Mouse (Mus musculus) common myeloid progenitor, adult 5-6 weeks (primary cell): ENCODE measurements at regions not wholly inside any gene's neighbourhood (a gene's known extent, or its start where the extent isn't known, plus 50 kb on each side); places are given as distances from the start of the nearest gene placed in this dataset.

Source experiments
- ATAC-seq: replicated peaks from 2 replicates; pipeline ENCODE4 v1.8.0; 2016; ENCODE audit warnings: low read depth, mild to moderate bottlenecking, moderate TSS enrichment, inconsistent platforms; ENCODE audit not compliant: poor library complexity, severe bottlenecking

DNA sequence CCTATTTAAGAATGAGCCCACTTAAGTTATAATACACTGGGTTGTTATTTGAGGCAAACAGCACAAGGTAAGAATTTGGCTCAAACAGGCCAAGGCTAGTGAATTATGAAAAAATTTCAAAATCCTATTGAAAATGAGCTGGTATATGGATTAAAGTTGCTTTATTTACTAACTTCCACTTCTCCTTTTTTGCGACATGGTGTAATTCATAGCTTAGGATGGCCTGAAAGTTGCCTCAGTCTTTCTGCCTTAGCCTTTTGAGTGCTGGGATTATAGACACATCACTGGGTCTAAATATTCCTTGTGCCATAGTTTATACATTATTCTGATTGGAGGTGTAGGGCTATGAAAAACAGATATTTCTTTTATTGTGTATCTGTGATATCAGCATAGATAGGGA lies 81.9 kb downstream of the Edem1 start:
- ATAC-seq, result 0 out of 2 replicates have a peak, but pooled peaks have one; percentile 39

- no peak for ATAC-seq
These were observed 84.1 kb downstream of the Edem1 start for GRCm38 (mm10) chr6:108912539-108912938.

DNA sequence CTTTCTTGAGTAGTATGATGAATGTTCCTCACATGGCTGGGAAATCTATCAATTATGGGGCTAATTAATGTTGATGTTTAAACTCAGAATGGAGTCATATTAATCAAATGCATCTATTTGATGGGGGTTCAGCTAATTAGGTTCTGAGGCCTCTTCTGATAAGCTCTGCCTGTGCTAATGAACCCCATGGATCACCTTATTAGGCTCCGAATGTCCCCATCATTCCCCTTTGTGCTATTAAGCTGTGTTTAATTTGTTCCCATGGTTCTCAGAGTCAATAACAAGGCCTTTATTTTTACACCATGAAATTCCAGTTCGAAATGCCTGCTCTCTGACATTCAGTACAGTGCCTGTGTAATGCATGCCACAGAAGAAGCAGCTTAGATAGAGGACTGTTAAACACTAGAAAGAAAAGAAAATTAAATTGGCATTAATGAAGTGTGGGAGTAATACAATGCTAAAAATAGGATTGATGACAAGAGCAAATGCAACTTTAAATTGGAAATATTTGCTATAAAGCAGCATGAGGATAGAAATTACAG lies 91.0 kb downstream of the Edem1 start:
- ATAC-seq, result no peak

GRCm38 (mm10) chr6:108921181-108921580 lies 92.7 kb downstream of the Edem1 start:
- ATAC-seq, result no peak

DNA sequence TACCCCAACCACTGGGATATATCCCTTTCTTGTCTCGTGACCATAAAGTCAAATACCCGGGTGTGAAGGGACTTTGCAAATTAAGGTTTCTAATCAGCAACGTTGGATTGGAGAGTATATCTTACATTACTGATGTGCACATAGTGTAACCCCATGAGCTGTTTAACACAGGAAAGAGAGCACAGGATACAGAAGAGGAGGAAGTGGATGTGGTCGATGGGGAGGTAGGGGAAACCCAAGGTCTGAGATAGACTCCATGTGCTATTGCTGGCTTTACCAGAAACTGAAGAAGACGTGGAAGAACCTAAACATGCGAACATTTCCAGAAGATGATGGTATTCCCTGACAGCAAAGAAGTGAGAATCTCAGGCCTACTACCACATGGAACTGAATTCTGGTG lies 94.1 kb downstream of the Edem1 start:
- peak; percentile 97 for ATAC-seq

DNA sequence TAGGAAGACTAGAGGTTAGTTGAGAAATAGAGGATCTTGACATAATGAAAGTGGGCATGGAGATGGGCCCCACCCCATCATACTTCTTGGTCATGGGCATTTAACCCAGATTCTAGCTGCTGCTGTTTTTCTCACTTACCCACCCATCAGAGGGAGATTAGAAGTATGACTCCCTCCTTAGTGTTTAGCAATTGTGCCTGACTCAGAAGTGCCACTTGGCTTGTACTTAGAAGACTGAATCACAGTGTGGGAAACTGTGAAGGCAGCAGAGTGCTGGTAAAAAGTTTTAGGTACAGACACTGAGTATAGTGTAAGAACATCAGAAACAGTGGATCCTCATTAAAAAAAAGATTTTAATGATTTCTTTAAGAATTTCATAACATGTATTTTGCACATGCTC lies 100.5 kb downstream of the Edem1 start:
- no peak for ATAC-seq

GRCm38 (mm10) chr6:108938646-108939045 lies 110.2 kb downstream of the Edem1 start:
- ATAC-seq, result no peak

- no peak for ATAC-seq
These were observed 113.8 kb downstream of the Edem1 start for GRCm38 (mm10) chr6:108942288-108942687.

DNA sequence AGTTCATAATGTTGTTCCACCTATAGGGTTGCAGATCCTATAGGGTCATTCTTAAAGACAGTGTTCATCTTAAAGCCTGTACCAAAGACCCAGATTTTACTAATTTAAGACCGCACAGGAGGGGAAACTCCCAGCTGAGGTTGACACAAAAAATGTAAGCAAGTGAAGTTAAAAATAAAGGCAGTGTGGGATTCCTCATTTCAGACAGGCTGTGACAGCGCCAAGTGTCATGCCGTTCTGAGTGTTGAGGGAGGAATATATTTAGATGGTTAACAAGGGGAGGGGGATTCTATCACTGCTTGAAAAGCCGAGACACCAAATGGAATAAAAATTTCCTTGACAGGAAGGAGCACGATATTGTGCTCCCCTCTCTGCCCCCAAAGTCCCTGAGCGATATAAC lies 123.9 kb downstream of the Edem1 start:
- no peak for ATAC-seq

DNA sequence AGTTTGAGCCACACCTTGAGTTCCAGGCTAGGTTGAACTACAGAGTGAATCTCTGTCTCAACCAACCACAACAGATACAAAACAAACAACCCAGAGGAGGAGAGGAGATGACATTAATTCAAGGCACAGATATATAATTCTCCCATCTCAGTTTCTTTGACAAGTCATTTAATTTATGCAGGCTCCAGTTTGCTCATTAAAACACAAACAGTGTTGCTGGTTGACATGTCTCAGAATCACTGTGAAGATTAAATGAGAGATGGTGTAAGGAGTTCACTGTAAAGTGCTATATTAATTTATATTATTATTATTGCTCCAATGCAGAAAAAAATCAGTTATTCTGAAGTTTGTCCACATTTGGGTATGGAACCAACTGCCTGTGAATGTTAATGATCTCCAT lies 134.4 kb downstream of the Edem1 start:
- ATAC-seq, result no peak

GRCm38 (mm10) chr6:108963295-108963694 lies 134.9 kb downstream of the Edem1 start:
- peak; percentile 65; the same call in 1 of the 2 replicates for ATAC-seq

GRCm38 (mm10) chr6:108969477-108970176 lies 141.2 kb downstream of the Edem1 start:
- ATAC-seq, result no peak

- ATAC-seq, result no peak
These were observed 143.1 kb downstream of the Edem1 start for GRCm38 (mm10) chr6:108971415-108972089.

DNA sequence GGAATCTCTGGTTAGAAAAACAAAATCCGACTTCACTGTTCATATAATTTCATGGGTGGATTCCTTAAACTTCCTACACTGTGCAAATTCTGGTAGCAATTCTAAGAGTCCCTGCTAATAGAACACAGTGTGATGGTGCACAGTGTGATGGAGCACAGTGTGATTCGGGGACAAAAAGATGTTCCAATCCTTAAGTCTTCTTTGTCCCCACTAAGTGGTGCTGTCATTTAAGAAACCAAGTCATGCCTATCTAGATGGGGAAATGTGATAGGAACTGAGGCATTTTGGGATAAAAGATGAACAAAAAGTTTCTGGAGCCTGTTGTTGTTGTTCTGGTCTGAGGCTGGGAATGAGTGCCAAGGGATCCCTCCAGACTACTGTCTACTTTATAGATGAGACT lies 145.3 kb downstream of the Edem1 start:
- no peak for ATAC-seq

DNA sequence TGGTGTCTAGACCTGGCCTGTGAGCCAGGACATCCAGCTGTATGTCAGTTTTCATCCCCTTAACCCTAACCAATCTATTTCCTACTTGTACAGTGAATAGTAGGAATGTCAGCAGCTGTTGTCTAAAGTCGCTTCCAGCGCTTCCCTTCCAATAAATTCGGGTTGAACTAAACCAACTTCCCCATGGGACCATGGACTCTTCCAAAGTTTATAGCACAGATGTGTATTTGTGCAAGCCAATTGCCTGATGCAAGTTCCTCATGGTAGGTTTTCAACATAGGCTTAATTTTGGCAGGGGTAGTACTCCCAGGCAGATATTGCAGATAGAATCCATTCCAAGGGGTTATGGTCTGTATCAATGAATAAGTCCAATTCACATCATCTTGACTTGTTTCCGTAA lies 161.1 kb downstream of the Edem1 start:
- no peak for ATAC-seq

DNA sequence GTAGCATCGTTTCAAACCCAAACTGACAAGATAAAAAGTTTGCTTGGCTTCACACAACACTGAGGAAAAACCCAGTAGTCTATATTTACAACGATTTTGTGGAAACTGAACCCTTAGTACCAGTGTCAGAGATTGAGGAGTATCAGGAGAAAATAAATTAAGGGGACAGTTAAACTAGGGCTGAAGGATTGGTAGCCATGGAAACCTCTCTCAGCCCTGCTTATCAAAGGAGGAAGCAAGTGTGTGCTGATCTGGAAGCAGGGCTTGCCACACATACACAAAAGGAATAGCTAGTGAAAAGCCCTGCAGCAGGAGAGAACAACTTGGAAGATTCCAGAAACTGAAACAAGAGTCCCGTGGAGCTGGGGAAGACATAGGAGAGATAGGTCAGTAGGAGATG lies 165.3 kb downstream of the Edem1 start:
- peak; percentile 29; the same call in 1 of the 2 replicates for ATAC-seq

GRCm38 (mm10) chr6:109004443-109004842 lies 176.0 kb downstream of the Edem1 start:
- ATAC-seq, result no peak

GRCm38 (mm10) chr6:109009364-109009763 lies 180.9 kb downstream of the Edem1 start:
- ATAC-seq, result no peak

- no peak for ATAC-seq
These were observed 181.4 kb downstream of the Edem1 start for GRCm38 (mm10) chr6:109009793-109010192.

GRCm38 (mm10) chr6:109019731-109020130 lies 191.3 kb downstream of the Edem1 start:
- no peak for ATAC-seq
